13 mouse cellular contexts compared by ENCODE assay signal in the genomic region with DNA sequence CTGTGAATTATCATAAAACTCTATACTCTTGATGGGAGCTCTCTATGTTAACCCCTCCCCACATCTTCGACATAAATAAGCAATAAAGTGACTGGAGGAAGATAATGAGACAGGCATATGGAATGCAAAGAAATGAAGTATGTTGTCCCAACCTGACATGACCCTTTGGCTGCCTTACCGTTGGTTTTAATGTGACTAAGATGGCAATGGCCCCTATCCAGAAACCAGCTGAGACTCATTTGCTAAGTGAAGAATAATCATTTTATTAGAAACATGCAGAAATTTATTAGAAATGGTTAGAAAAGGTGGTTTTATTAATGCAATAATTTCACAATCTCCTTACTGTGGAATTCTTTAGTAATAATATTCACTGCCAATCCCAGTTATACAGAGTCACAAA.
"Had no signal": no experiment of that assay in that cellular context is flagged by ENCODE, and none has a peak within 500 bp of the region (broad histone marks: within the 10 kb centered on the region; RNA-seq: fewer than 3 reads in every experiment).

No protein-coding gene starts in this region.

- DNase-seq: cerebellum, adult 8-10 months; cerebellum, adult 9-11 months; cerebellum, postnatal 25 days; cerebellum, postnatal 36 days; embryo, embryonic 11 days; forebrain, postnatal 0 days; gastrocnemius, adult 2 months; gastrocnemius, postnatal 10 days; gastrocnemius, postnatal 14 days; gastrocnemius, postnatal 25 days; gastrocnemius, postnatal 36 days; heart, adult 18-20 months; heart, adult 2 months had no signal
